Mouse (Mus musculus): Measurements from ENCODE around the gene Dusp2.

DNA sequence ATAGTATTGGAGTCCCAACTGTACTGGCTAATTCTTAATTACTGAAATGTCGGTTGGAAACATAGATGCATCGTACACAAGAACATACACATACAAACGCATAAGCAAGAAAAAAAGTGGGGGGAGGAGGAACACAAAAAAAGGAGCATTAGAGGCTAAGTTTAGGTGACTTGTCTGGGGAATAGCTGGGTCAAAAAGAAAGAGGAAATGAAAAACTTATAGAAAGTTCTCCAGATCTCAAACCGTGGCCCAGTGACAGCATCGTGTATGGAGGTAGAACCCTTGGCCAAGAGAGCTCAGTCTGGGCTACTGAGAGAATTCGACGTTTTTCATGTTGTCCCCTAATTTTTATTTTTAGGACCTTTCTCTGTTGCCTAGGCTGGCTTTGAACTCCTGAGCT is 25.3 kb upstream of the Dusp2 start:
- TF ChIP-seq CTCF (conservative IDR thresholded peaks at IDR 0.05; ENCODE audit: low read length) (no peak), POU5F1 (IDR thresholded peaks at IDR 0.05; ENCODE audit: borderline replicate concordance, low read length) (no peak)

Data from E14TG2a.4 (cell line).